Mouse (Mus musculus): ENCODE data around the gene Gm21170. TPM values are rescaled to one million over a fixed set of nuclear protein-coding genes. Genes with fewer than 3 reads are reported as not detected.

The Gm21170 gene
- not detected in 2 replicates for polyA plus RNA-seq (2012; rRNA removed)

DNA sequence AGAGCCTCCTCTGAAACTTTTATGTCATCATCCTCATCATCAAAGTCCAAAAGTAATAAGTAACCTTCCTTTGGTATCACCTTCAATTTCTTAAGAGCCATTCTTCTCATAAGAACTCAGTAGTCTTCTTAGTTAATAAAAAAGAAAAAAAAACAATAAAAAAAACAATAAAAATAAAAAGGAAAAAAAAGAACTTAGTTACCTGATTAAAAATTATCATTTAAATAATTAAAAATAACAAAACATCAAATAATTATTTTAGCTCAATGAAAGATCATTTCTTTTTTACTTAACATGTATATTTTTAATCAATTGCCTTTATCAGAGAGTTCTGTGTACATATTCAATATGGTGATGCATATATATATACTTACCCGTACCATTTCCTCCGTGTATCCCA is at the start of gene Gm21170:
Gene Gm21170, minus strand, starts transcription at position 101 of the 400 bp plus-strand sequence.

Other genes starting within 250 kb of the Gm21170 start
- not detected in 2 replicates for gene Gm21256, start 240.1 kb downstream of the Gm21170 start, polyA plus RNA-seq (2012; rRNA removed)

All from liver, embryonic 18 days (tissue).